Mouse (Mus musculus) thymus, adult 2 months (tissue): ENCODE data around the gene Olfr372.
"Not testable (repeated sequence)": the region's sequence is repeated elsewhere in the genome, so short reads cannot be mapped to it uniquely, and the experiment has no call there.

Source experiments
- CTCF ChIP-seq: fragments of 200-500 bp; IDR thresholded peaks from 2 replicates; pipeline ENCODE4 v1.5.1; 2012; ENCODE audit warnings: mild to moderate bottlenecking, control low read depth, low read length, moderate library complexity, borderline replicate concordance; ENCODE audit not compliant: control insufficient read depth, poor library complexity, insufficient read depth; ENCODE audit errors: extremely low read depth
- POLR2A ChIP-seq: fragments of 200-500 bp; IDR thresholded peaks from 2 replicates; pipeline ENCODE4 v1.6.1; 2012; ENCODE audit warnings: mild to moderate bottlenecking, low read length, control low read depth, moderate library complexity; ENCODE audit not compliant: control insufficient read depth, poor library complexity, insufficient read depth; ENCODE audit errors: extremely low read depth

DNA sequence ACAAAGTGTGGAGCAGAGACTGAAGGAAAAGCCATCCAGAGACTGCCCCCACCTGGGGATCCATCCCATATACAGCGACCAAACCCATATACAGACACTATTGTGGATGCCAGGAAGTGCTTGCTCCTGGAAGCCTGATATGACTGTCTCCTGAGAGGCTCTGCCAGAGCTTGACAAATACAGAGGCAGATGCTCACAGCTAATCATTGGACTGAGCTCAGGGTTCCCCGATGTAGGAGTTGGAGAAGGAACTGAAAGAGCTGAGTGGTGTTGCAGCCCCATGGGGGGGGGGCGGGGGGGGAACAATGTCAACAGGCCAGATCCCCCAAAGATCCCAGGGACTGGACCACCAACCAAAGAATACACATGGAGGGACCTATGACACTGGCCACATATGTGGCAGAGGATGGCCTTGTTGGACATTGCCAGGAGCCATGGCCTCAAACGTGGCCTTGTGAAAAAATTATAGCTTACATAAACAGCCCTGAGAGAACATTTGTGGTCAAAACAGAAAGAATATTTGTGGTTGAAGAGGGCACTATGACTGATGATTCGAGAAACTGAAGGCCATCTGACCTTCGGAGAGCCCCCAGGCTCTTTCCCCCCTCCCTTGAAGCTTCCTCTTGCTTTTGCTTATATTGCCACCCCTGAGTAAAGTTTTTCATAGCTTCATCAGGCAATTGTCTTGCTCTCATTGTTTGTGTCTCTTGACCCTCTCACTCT, 27.4 kb upstream of the Olfr372 start:
- not testable (repeated sequence) for TF ChIP-seq CTCF, POLR2A
